Mouse (Mus musculus): ENCODE results near the gene Slco4a1. TPM values are rescaled to one million over a fixed set of nuclear protein-coding genes. Genes with fewer than 3 reads are reported as not detected.

Gene Slco4a1
- polyA plus RNA-seq, 1 experiment from 2014 or later, result 0.90 TPM

- no peak overlapping the region for H3K27ac ChIP-seq
- WGBS, result 55% methylated on average over 3 of the region's 3 CpGs
- H3K27me3 ChIP-seq, result peaks cover 9% of the 10 kb centered on the region; the same call in 1 of the 2 replicates
- no peaks in the 10 kb centered on the region for H3K9me3 ChIP-seq
- H3K4me1 ChIP-seq, result peaks cover 30% of the 10 kb centered on the region
- H3K4me2 ChIP-seq (replicated peaks), result no peak overlapping the region
- H3K4me3 ChIP-seq, result no peak overlapping the region
- H3K9ac ChIP-seq, result no peak overlapping the region
- H3K36me3 ChIP-seq, result no peaks in the 10 kb centered on the region
- no peak for ATAC-seq (ENCODE audit: low FRiP score, low read depth)
Measured at GRCm38 (mm10) chr2:180513019-180513418, 57.0 kb downstream of the Slco4a1 start.

GRCm38 (mm10) chr2:180513835-180514234 is 57.8 kb downstream of the Slco4a1 start:
- Histone ChIP-seq H3K9ac (no peak overlapping the region), H3K27ac (no peak overlapping the region), H3K4me3 (no peak overlapping the region), H3K9me3 (no peaks in the 10 kb centered on the region), H3K36me3 (no peaks in the 10 kb centered on the region), H3K4me2 (replicated peaks) (no peak overlapping the region), H3K4me1 (peaks cover 30% of the 10 kb centered on the region), H3K27me3 (peaks cover 9% of the 10 kb centered on the region; the same call in 1 of the 2 replicates)
- 30% methylated on average over 4 of the region's 4 CpGs for WGBS
- no peak for ATAC-seq (ENCODE audit: low FRiP score, low read depth)

GRCm38 (mm10) chr2:180521437-180522221 is 65.6 kb downstream of the Slco4a1 start:
- Histone ChIP-seq H3K4me2 (replicated peaks) (no peak overlapping the region), H3K4me3 (no peak overlapping the region), H3K27ac (no peak overlapping the region), H3K9ac (no peak overlapping the region), H3K4me1 (no peaks in the 10 kb centered on the region), H3K27me3 (peaks cover 18% of the 10 kb centered on the region; the same call in 1 of the 2 replicates), H3K36me3 (no peaks in the 10 kb centered on the region), H3K9me3 (no peaks in the 10 kb centered on the region)
- ATAC-seq (ENCODE audit: low FRiP score, low read depth), result no peak
- 79% methylated on average over 5 of the region's 5 CpGs for WGBS

DNA sequence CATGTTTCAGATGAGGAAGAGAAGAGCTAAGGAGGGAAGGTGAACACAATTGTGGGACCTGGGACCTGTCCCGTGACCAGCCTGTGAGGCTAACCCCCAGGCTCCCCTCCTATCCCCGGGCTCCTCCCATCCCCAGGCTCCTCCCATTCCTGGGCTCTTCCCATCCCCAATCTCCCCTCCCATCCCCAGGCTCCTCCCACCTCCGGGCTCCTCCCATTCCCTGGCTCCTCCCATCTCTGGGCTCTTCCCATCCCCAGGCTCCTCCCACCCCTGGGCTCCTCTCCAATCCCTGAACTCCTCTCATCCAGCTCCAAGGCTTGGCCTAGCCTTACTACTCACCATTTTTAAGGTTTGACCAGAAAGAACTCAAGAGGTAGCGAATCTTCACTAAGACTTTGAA is 66.8 kb downstream of the Slco4a1 start:
- H3K4me2 ChIP-seq (replicated peaks), result no peak overlapping the region
- ATAC-seq (ENCODE audit: low FRiP score, low read depth), result no peak
- H3K9me3 ChIP-seq, result no peaks in the 10 kb centered on the region
- H3K36me3 ChIP-seq, result no peaks in the 10 kb centered on the region
- H3K4me3 ChIP-seq, result no peak overlapping the region
- H3K9ac ChIP-seq, result no peak overlapping the region
- no peaks in the 10 kb centered on the region for H3K4me1 ChIP-seq
- WGBS, result 58% methylated on average over 4 of the region's 4 CpGs
- H3K27me3 ChIP-seq, result peaks cover 30% of the 10 kb centered on the region
- no peak overlapping the region for H3K27ac ChIP-seq

Other genes with a start within 250 kb of the Slco4a1 start
- gene Lama5, start 230.4 kb upstream of the Slco4a1 start, polyA plus RNA-seq (2015; fragmentation: Nextera tagmentation; extraction: Ambion mirVana), result 15.6 and 15.8 TPM in 2 replicates
- 572 and 605 TPM in 2 replicates for gene Rps21, start 198.9 kb upstream of the Slco4a1 start, polyA plus RNA-seq (2015; fragmentation: Nextera tagmentation; extraction: Ambion mirVana)
- 14.7 and 16.6 TPM in 2 replicates for gene Cables2, start 182.7 kb upstream of the Slco4a1 start, polyA plus RNA-seq (2015; fragmentation: Nextera tagmentation; extraction: Ambion mirVana)
- gene Rbbp8nl, start 166.4 kb upstream of the Slco4a1 start, polyA plus RNA-seq (2015; fragmentation: Nextera tagmentation; extraction: Ambion mirVana), result 1.00 and 1.2 TPM in 2 replicates
- gene Gata5, start 121.5 kb upstream of the Slco4a1 start, polyA plus RNA-seq (2015; fragmentation: Nextera tagmentation; extraction: Ambion mirVana), result 0.06 TPM in 1 of 2 replicates, not detected in the other
- gene Ntsr1, start 43.7 kb downstream of the Slco4a1 start, polyA plus RNA-seq (2015; fragmentation: Nextera tagmentation; extraction: Ambion mirVana), result 0.29 and 0.36 TPM in 2 replicates
- 35.0 and 39.2 TPM in 2 replicates for gene Mrgbp, start 125.1 kb downstream of the Slco4a1 start, polyA plus RNA-seq (2015; fragmentation: Nextera tagmentation; extraction: Ambion mirVana)
- 85.0 and 88.1 TPM in 2 replicates for gene Ogfr, start 133.0 kb downstream of the Slco4a1 start, polyA plus RNA-seq (2015; fragmentation: Nextera tagmentation; extraction: Ambion mirVana)
- gene Col9a3, start 141.5 kb downstream of the Slco4a1 start, polyA plus RNA-seq (2015; fragmentation: Nextera tagmentation; extraction: Ambion mirVana), result 426 and 449 TPM in 2 replicates
- 0.55 and 0.59 TPM in 2 replicates for gene Tcfl5, start 186.5 kb downstream of the Slco4a1 start, polyA plus RNA-seq (2015; fragmentation: Nextera tagmentation; extraction: Ambion mirVana)